Mouse (Mus musculus): ENCODE measurements around the gene Utp14b. TPM values are rescaled to one million over a fixed set of nuclear protein-coding genes. Genes with fewer than 3 reads are reported as not detected.

The Utp14b gene
- 18.2 to 24.6 TPM (median 22.1 TPM) in 4 replicates for total RNA-seq (2023; ENCODE audit: inconsistent age)

GRCm38 (mm10) chr1:78657671-78658440 is at the start of gene Utp14b, which contains the start of gene Acsl3:
TSS of gene Utp14b (plus strand) at chr1:78658038.
TSS of gene Acsl3 (plus strand) at chr1:78657825.

Other genes with a start within 250 kb of the Utp14b start
- gene Farsb, start 169.1 kb upstream of the Utp14b start, total RNA-seq (2023; ENCODE audit: inconsistent age), result 47.3 to 58.3 TPM (median 57.3 TPM) in 4 replicates
- 1.7 TPM in 1 of 4 replicates, not detected in the others for gene Mogat1, start 147.0 kb upstream of the Utp14b start, total RNA-seq (2023; ENCODE audit: inconsistent age)
- gene BC035947, start 145.9 kb upstream of the Utp14b start, total RNA-seq (2023; ENCODE audit: inconsistent age), result not detected in 4 replicates
- gene Acsl3, start 213 bp upstream of the Utp14b start, total RNA-seq (2023; ENCODE audit: inconsistent age), result 11.2 to 14.5 TPM (median 12.8 TPM) in 4 replicates
- gene Kcne4, start 158.7 kb downstream of the Utp14b start, total RNA-seq (2023; ENCODE audit: inconsistent age), result not detected in 4 replicates

Data from B cell, adult (primary cell).